Mouse (Mus musculus) heart, postnatal 0 days (tissue): ENCODE data around the gene Il7r. TPM values are rescaled to one million over a fixed set of nuclear protein-coding genes. Genes with fewer than 3 reads are reported as not detected.
"Not testable (repeated sequence)": the region's sequence is repeated elsewhere in the genome, so short reads cannot be mapped to it uniquely, and the experiment has no call there.

ENCODE experiments used
- ATAC-seq: fragments of 200-750 bp; cut with Nextera tagmentation; 2 replicates; pipeline ENCODE4 v1.8.0; 2017; ENCODE audit warnings: low read depth, moderate number of reproducible peaks, moderate library complexity; ENCODE audit not compliant: insufficient read depth
- DNase-seq: peaks from one replicate; pipeline ENCODE4 v3.0.0-alpha.2; 2016; ENCODE audit warnings: low spot score
- H3K27ac ChIP-seq: fragments of 300-500 bp; sonication (generic); 2 replicates; pipeline ENCODE4 v1.5.1; 2014; ENCODE audit warnings: low read depth, mild to moderate bottlenecking
- H3K27me3 ChIP-seq: fragments of 300-500 bp; sonication (generic); 2 replicates; pipeline ENCODE4 v1.6.1; 2014; ENCODE audit warnings: low read length, mixed read lengths; ENCODE audit not compliant: control insufficient read depth, insufficient read depth
- H3K36me3 ChIP-seq: fragments of 300-500 bp; sonication (generic); replicated peaks from 2 replicates; pipeline ENCODE4 v1.6.1; 2014; ENCODE audit warnings: low read length, mixed read lengths; ENCODE audit not compliant: control insufficient read depth, insufficient read depth
- H3K4me1 ChIP-seq: fragments of 300-500 bp; sonication (generic); 2 replicates; pipeline ENCODE4 v1.6.1; 2014; ENCODE audit warnings: antibody characterized with exemption; ENCODE audit not compliant: control insufficient read depth, insufficient read depth
- H3K4me2 ChIP-seq: fragments of 300-500 bp; sonication (generic); 2 replicates; pipeline ENCODE4 v1.6.1; 2014; ENCODE audit warnings: low read depth, mild to moderate bottlenecking, low read length, moderate library complexity
- H3K4me3 ChIP-seq: fragments of 300-500 bp; sonication (generic); 2 replicates; pipeline ENCODE4 v1.5.1; 2014; ENCODE audit warnings: low read depth, low read length
- H3K9ac ChIP-seq: fragments of 300-500 bp; sonication (generic); replicated peaks from 2 replicates; pipeline ENCODE4 v1.6.1; 2014; ENCODE audit warnings: low read depth, low read length, mixed read lengths
- H3K9me3 ChIP-seq: fragments of 300-500 bp; sonication (generic); replicated peaks from 2 replicates; pipeline ENCODE4 v1.6.1; 2016; ENCODE audit warnings: low read length; ENCODE audit not compliant: control insufficient read depth
- CTCF ChIP-seq: IDR thresholded peaks from 2 replicates; pipeline ENCODE4 v1.5.1; 2016; ENCODE audit warnings: antibody characterized with exemption, control low read depth, low read depth
- EP300 ChIP-seq: IDR thresholded peaks from 2 replicates; pipeline ENCODE4 v1.6.1; 2016; ENCODE audit warnings: antibody characterized with exemption, low read depth
- WGBS: fragments of 180-500 bp; shearing (Covaris S2); extraction: QIAGEN DNeasy Blood & Tissue Kit; methylation state at CpG from one replicate; pipeline ENCODE4 v1.1.7; 2014; 5-methylcytosine and 5-hydroxymethylcytosine counted together
- polyA plus RNA-seq: library from polyadenylated mRNA; unstranded; fragments of >200 nt; fragmentation: Nextera tagmentation; extraction: Ambion mirVana; gene quantifications from 2 replicates; pipeline ENCODE4 v1.2.1, GENCODE M21; 2015
- total RNA-seq: library from RNA; depleted of rRNA; stranded (reverse); fragments of >200 nt; gene quantifications from 2 replicates; pipeline ENCODE4 v1.2.3, GENCODE M21; 2014; ENCODE audit warnings: low replicate concordance

Gene Il7r
- total and polyA plus RNA-seq, 2 experiments from 2014 or later = 0.03 TPM; not detected in 1

DNA sequence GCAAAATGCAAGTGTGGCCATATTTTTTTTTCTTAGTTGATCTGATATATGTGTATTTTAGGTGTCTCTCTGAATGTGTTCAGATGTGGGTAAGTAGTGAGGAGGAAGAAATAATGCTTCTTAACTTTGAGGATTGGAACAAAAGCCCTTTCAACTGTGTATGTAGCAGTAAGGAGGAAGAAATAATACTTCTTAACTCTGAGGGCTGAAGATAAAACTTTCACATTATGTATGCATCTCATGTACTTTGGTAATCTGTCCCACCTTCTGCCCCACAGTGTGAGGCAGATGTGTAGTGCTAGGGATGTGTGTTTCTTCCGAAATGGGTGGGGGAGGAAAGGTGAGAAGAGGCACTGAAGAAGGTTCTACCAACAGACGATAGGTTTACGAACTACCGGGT, 37.3 kb upstream of the Il7r start:
- no peaks in the 10 kb centered on the region for H3K9me3 ChIP-seq
- WGBS = 78% methylated on average over 4 of the region's 4 CpGs
- H3K4me2 ChIP-seq = no peak overlapping the region
- H3K27ac ChIP-seq = no peak overlapping the region
- H3K36me3 ChIP-seq = no peaks in the 10 kb centered on the region
- TF ChIP-seq EP300 (no peak), CTCF (no peak)
- DNase-seq (no peak), ATAC-seq (no peak)
- no peaks in the 10 kb centered on the region for H3K27me3 ChIP-seq
- H3K4me1 ChIP-seq = no peaks in the 10 kb centered on the region
- no peak overlapping the region for H3K9ac ChIP-seq
- no peak overlapping the region for H3K4me3 ChIP-seq

DNA sequence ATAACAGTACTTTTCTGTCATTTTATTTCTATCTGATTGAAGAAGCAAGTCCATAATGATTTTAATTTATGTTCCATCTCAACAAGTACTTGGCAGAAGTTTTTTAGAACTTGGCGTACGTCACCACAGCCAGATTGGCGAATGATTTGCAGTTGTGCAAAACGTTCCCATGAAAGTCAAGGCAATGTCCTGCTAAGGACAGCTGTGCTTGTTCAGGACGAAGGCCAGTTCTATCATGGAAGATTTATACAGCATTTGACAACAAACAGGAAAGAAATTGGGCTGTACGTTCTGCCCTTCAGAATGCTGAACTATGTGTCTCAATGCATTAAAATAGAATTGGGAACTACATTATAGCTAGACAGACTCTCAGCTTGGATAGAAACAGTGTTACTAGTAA, 35.4 kb upstream of the Il7r start:
- DNase-seq = no peak
- Histone ChIP-seq H3K27ac (no peak overlapping the region), H3K27me3 (no peaks in the 10 kb centered on the region), H3K36me3 (no peaks in the 10 kb centered on the region), H3K4me1 (no peaks in the 10 kb centered on the region), H3K9me3 (no peaks in the 10 kb centered on the region), H3K9ac (no peak overlapping the region), H3K4me2 (no peak overlapping the region), H3K4me3 (no peak overlapping the region)
- WGBS = 61% methylated on average over 6 of the region's 6 CpGs
- ATAC-seq = no peak
- TF ChIP-seq EP300 = no peak

DNA sequence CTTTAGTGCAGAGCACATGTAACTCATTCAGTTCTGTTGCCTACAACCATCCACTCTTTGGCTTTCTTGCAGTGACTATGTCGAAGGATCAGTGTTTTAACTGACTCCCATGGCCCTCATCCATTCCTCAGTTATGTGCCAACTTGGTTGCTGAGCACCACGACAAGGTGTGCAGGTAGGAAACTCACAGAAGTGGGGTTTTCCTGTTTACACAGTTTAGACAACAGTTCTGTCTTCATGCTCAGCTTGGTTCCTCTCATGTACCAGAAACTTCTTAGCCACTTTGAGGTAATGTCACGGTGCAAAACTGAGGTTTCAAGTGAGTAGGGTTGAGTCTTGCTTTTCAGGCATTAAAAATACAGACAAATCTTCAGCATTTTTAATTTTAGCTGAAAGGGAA, 34.2 kb upstream of the Il7r start:
- no peaks in the 10 kb centered on the region for H3K4me1 ChIP-seq
- ATAC-seq (no peak), DNase-seq (no peak)
- no peaks in the 10 kb centered on the region for H3K27me3 ChIP-seq
- no peak overlapping the region for H3K9ac ChIP-seq
- H3K4me2 ChIP-seq = no peak overlapping the region
- H3K9me3 ChIP-seq = no peaks in the 10 kb centered on the region
- TF ChIP-seq CTCF (no peak), EP300 (no peak)
- H3K27ac ChIP-seq = no peak overlapping the region
- no peak overlapping the region for H3K4me3 ChIP-seq
- 62% methylated on average over 3 of the region's 3 CpGs for WGBS
- H3K36me3 ChIP-seq = no peaks in the 10 kb centered on the region

DNA sequence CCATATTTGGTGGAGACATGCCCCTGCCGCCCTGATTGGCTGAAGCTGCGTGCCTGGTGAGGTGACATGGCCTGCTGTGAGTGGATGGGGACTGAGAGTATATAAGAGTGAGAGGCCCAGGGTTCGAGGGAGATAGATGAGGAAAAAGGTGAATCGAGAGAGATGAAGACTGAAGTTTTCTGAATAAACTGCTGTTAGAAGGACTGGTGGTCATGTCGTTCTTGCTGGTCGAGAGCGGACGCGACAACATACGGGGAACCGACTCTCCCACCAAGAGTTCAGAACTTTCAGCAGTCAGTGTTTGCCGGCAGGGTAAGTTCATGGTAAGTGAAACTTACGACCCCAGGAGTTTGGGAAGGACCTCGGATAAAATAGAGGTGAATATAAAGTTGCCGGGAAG, 27.3 kb upstream of the Il7r start:
- 87% methylated on average over 13 of the region's 15 CpGs for WGBS

DNA sequence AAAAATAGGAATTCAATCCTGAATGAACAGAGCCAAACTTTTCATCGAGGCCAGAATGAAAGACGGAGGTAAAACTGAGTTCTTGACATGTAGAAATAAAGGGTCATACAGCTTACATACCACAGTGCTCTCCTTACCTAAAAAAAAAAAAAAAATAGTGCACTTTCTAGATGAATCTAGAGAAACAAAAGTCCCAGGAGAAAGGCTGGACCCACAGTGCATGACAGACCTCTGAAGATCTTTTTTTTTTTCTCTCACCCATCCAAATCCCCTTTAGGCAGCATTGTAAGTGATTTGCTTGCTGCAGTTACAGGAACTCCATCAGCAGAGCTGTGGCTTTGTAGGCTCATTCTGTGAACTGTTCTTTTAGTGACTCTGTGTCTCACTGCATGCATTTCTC, 19.0 kb upstream of the Il7r start:
- no peak for TF ChIP-seq EP300
- no peak for TF ChIP-seq CTCF
- Histone ChIP-seq H3K4me3 (no peak overlapping the region), H3K27me3 (no peaks in the 10 kb centered on the region), H3K9ac (no peak overlapping the region), H3K4me1 (no peaks in the 10 kb centered on the region), H3K36me3 (no peaks in the 10 kb centered on the region), H3K27ac (no peak overlapping the region), H3K4me2 (no peak overlapping the region), H3K9me3 (no peaks in the 10 kb centered on the region)
- WGBS = 79% methylated on average over 2 of the region's 2 CpGs
- DNase-seq = no peak
- no peak for ATAC-seq

More for the DNA sequence above, 27.3 kb upstream of the Il7r start:
- H3K27me3 ChIP-seq, H3K4me3 ChIP-seq, DNase-seq, H3K4me2 ChIP-seq, H3K36me3 ChIP-seq, H3K27ac ChIP-seq, H3K9me3 ChIP-seq, ATAC-seq, H3K9ac ChIP-seq, H3K4me1 ChIP-seq: not testable (repeated sequence)

DNA sequence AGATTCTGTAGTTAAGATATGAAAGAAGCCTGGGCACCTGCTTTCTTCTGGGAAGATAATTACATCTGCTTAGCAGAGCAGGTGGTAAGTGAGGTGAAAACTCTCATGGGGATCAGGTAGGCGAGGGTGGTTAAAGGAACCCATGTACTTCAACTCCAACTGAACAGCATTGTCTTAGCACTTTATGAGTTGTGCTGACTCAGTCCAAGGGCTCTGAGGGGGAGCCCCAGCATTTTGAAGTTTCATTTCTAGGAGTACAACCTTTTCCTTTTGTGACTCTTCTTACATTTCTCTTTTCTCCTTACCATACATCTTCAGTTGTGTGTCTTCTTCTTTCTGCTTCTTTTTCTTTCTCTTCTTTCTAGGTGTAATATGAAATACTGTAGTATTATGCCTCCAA, 5.2 kb upstream of the Il7r start:
- Histone ChIP-seq H3K4me1 (no peaks in the 10 kb centered on the region), H3K4me3 (no peak overlapping the region), H3K9me3 (no peaks in the 10 kb centered on the region), H3K36me3 (no peaks in the 10 kb centered on the region), H3K4me2 (no peak overlapping the region), H3K27me3 (no peaks in the 10 kb centered on the region), H3K9ac (no peak overlapping the region), H3K27ac (no peak overlapping the region)
- TF ChIP-seq CTCF (no peak), EP300 (no peak)
- ATAC-seq (no peak), DNase-seq (no peak)
- WGBS = 57% methylated on average over 1 of the region's 1 CpGs
